Mouse (Mus musculus): Measurements from ENCODE around the gene Thyn1. TPM values are rescaled to one million over a fixed set of nuclear protein-coding genes. Genes with fewer than 3 reads are reported as not detected.

Thyn1 gene
- total RNA-seq, 2 experiments from 2014 or later: 21.1 to 21.9 TPM

DNA sequence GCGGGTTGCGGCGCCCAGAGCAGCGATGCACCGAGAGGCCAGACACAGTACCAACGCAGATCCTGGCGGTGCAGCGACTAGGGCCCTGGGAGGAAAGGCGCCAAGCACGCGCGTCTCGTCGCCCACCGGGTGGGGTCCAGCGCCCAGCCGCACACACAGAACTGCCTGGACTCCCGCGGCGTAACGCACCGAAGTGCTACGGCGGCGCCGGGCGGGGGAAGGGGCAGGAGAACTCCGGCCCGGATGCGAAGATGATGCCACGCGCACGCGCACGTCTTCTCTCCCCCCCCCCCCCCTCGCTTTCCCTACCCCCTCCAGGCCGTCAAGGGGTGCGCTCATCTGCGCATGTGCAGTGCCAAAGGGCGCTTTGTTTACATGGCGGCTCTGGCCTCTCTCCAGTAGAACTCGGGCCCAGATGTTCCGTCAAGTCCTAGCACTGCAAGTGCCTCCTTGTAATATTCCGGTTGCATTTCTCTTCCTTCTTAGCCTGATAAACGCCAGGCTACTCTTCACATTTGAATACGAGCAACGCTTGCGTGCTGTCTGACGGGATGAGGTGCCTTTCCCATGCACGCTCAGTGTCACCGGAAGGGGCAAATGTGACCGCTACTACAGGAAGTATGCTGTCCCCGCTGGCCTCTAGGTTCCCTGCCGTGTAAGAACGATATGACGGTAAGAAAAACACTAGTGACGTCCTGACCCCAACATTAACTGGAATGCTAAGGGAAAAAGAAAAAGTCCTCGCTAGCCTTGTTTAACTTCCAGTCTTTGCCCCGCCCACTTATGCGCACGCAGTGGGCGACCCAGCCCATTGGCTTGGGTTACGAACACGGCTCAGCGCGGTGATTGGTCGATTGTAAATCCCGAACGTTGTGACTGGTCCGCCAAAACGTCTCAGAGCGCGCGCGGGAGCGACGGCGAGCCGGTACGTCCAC is 30.6 kb downstream of the Thyn1 start, which contains the start of the genes Vps26b and Ncapd3:
Vps26b (minus strand) TSS at position 238 of the 935 bp plus-strand sequence.
Ncapd3 (plus strand) TSS at position 348 of the 935 bp plus-strand sequence.
- DNase-seq (ENCODE audit: low spot score): peak; percentile 96

DNA sequence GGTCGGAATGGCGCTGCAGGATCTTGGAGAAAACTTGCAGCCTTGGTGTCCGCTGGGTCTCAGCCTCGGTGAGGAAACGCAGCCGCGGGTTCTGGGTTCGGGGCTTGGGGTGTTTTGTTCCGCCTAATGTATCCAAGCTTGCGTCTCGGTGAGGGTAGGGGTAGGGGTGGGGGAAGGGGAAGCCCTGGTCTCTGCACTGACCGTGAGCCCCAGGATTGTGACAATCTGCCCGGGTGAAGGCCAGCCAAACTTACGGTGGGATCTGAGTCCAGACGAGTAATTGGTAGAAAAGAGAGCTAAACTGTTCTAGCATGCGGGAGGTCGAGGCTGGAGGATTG is 31.2 kb downstream of the Thyn1 start:
- no peak for DNase-seq (ENCODE audit: low spot score)

DNA sequence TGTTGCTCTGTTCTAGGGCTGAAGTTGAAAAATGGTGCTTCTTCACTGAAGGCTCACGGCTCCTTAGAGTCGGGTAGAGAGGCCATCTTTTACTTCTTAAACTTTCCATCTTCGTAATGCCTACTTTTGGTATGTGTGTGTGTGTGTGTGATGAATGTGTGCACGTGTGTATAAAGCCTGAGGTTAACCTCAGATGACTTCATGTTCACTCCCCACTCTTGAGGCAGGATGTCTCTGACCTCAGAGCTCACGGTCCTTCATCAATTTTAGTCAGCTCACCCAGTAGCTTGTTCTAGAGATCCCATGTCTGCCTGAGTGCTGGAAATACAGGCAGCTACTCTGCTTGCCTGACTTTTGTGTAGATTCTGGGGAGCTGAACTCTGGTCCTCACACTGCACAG is 44.4 kb downstream of the Thyn1 start:
- no peak for DNase-seq (ENCODE audit: low spot score)

DNA sequence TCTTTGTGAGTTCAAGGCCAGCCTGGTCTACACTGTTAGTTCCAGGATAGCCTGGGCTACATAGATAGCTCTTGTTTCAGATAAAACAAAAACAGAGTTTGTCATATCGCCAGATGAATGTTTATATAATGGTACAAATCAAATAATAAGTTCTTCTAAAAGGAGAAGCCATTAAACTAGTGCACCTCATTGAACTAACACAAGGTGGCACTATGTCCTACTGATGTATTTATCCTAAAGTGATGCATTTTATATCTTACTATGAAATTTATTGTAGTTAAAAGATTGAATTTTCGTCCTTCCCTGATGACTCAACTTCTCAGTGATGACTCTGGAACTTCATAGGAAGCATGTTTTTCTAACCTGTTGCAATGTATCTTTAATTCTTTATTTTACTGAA is 50.0 kb downstream of the Thyn1 start:
- DNase-seq (ENCODE audit: low spot score): no peak

Other genes starting within 250 kb of the Thyn1 start
- gene Glb1l2, start 193.2 kb upstream of the Thyn1 start, total RNA-seq (2021): 1 to 10 TPM; 3.1 to 4.6 TPM
- gene Glb1l3, start 138.8 kb upstream of the Thyn1 start, total RNA-seq (2021): not detected
- not detected for gene Gm1110, start 76.6 kb upstream of the Thyn1 start, total RNA-seq (2021)
- 10 to 100 TPM; 28.6 to 29.5 TPM for gene Acad8, start 144 bp upstream of the Thyn1 start, total RNA-seq (2021)
- gene Vps26b, start 30.4 kb downstream of the Thyn1 start, total RNA-seq (2021): 10 to 100 TPM; 22.9 to 25.4 TPM
- gene Ncapd3, start 30.5 kb downstream of the Thyn1 start, total RNA-seq (2021): 1 to 10 TPM; 5.7 to 5.8 TPM
- gene Jam3, start 155.7 kb downstream of the Thyn1 start, total RNA-seq (2021): 1 to 10 TPM; 5.0 to 9.2 TPM

Measured in gastrocnemius, adult 18-20 months (tissue).